Mouse (Mus musculus): ENCODE results near the gene Defb15. TPM values are rescaled to one million over a fixed set of nuclear protein-coding genes. Genes with fewer than 3 reads are reported as not detected.
"Not testable (repeated sequence)": the region's sequence is repeated elsewhere in the genome, so short reads cannot be mapped to it uniquely, and the experiment has no call there.

The Defb15 gene
- not detected in 2 replicates for total RNA-seq (2015; ENCODE audit: low replicate concordance)
- total RNA-seq (2017; ENCODE audit: low replicate concordance): not detected in 2 replicates

GRCm38 (mm10) chr8:21932610-21933009 is at the start of gene Defb15:
TSS of gene Defb15 (minus strand) at chr8:21932710.
- ATAC-seq (replicated peaks; ENCODE audit: low FRiP score, poor library complexity, severe bottlenecking): no peak

- no peak for ATAC-seq (replicated peaks; ENCODE audit: low FRiP score, poor library complexity, severe bottlenecking)
These were observed 49.3 kb upstream of the Defb15 start for GRCm38 (mm10) chr8:21981664-21982337.

GRCm38 (mm10) chr8:21978193-21978592 is 45.7 kb upstream of the Defb15 start:
- no peak for ATAC-seq (replicated peaks; ENCODE audit: low FRiP score, poor library complexity, severe bottlenecking)

GRCm38 (mm10) chr8:21969475-21969874 is 37.0 kb upstream of the Defb15 start, which contains the start of gene Ccdc70:
TSS of gene Ccdc70 (plus strand) at chr8:21969775.
- ATAC-seq (replicated peaks; ENCODE audit: low FRiP score, poor library complexity, severe bottlenecking): no peak

GRCm38 (mm10) chr8:21966646-21967045 is 34.1 kb upstream of the Defb15 start:
- ATAC-seq (replicated peaks; ENCODE audit: low FRiP score, poor library complexity, severe bottlenecking): no peak

- no peak for ATAC-seq (replicated peaks; ENCODE audit: low FRiP score, poor library complexity, severe bottlenecking)
These were observed 25.9 kb upstream of the Defb15 start, which contains the start of gene Fam90a1a for GRCm38 (mm10) chr8:21958414-21958813. TSS of gene Fam90a1a (plus strand) at chr8:21958714.

- ATAC-seq (replicated peaks; ENCODE audit: low FRiP score, poor library complexity, severe bottlenecking): no peak
These were observed 23.8 kb upstream of the Defb15 start for GRCm38 (mm10) chr8:21956336-21956735.

- ATAC-seq (replicated peaks; ENCODE audit: low FRiP score, poor library complexity, severe bottlenecking): no peak
These were observed 22.8 kb upstream of the Defb15 start for GRCm38 (mm10) chr8:21955321-21955720.

GRCm38 (mm10) chr8:21947311-21948017 is 15.0 kb upstream of the Defb15 start:
- ATAC-seq (replicated peaks; ENCODE audit: low FRiP score, poor library complexity, severe bottlenecking): no peak

GRCm38 (mm10) chr8:21946462-21946861 is 14.0 kb upstream of the Defb15 start, which contains the start of gene Defb13:
TSS of gene Defb13 (plus strand) at chr8:21946762.
- ATAC-seq (replicated peaks; ENCODE audit: low FRiP score, poor library complexity, severe bottlenecking): no peak

GRCm38 (mm10) chr8:21938052-21938451 is 5.5 kb upstream of the Defb15 start, which contains the start of gene Defb35:
TSS of gene Defb35 (plus strand) at chr8:21938352.
- not testable (repeated sequence) for ATAC-seq (replicated peaks; ENCODE audit: low FRiP score, poor library complexity, severe bottlenecking)

- not testable (repeated sequence) for ATAC-seq (replicated peaks; ENCODE audit: low FRiP score, poor library complexity, severe bottlenecking)
These were observed 1.8 kb downstream of the Defb15 start for GRCm38 (mm10) chr8:21930754-21931153.

GRCm38 (mm10) chr8:21915625-21916024 is 16.9 kb downstream of the Defb15 start:
- no peak for ATAC-seq (replicated peaks; ENCODE audit: low FRiP score, poor library complexity, severe bottlenecking)

GRCm38 (mm10) chr8:21912554-21912953 is 20.0 kb downstream of the Defb15 start:
- no peak for ATAC-seq (replicated peaks; ENCODE audit: low FRiP score, poor library complexity, severe bottlenecking)

GRCm38 (mm10) chr8:21911931-21912330 is 20.6 kb downstream of the Defb15 start:
- no peak for ATAC-seq (replicated peaks; ENCODE audit: low FRiP score, poor library complexity, severe bottlenecking)

GRCm38 (mm10) chr8:21906290-21906689 is 26.2 kb downstream of the Defb15 start, which contains the start of gene Defb11:
TSS of gene Defb11 (minus strand) at chr8:21906412.
- ATAC-seq (replicated peaks; ENCODE audit: low FRiP score, poor library complexity, severe bottlenecking): not testable (repeated sequence)

- ATAC-seq (replicated peaks; ENCODE audit: low FRiP score, poor library complexity, severe bottlenecking): not testable (repeated sequence)
These were observed 47.2 kb downstream of the Defb15 start, which contains the start of gene Defb9 for GRCm38 (mm10) chr8:21885321-21885720. TSS of gene Defb9 (minus strand) at chr8:21885421.
